Mouse (Mus musculus) layer of hippocampus, adult 18-20 months (tissue): ENCODE results near the gene Slc9a8. TPM values are rescaled to one million over a fixed set of nuclear protein-coding genes. Genes with fewer than 3 reads are reported as not detected.

Source experiments
- DNase-seq, 2 experiments: peaks; one replicate each; pipeline ENCODE4 v3.0.0; 2022; ENCODE audit warnings: low spot score in 2 of 2
- total RNA-seq, 2 experiments: library from RNA; stranded (reverse); gene quantifications; 2 replicates each; pipeline ENCODE4 v1.2.3; 2021

The Slc9a8 gene
- total RNA-seq, 2 experiments from 2014 or later, result 28.9 to 29.9 TPM

DNA sequence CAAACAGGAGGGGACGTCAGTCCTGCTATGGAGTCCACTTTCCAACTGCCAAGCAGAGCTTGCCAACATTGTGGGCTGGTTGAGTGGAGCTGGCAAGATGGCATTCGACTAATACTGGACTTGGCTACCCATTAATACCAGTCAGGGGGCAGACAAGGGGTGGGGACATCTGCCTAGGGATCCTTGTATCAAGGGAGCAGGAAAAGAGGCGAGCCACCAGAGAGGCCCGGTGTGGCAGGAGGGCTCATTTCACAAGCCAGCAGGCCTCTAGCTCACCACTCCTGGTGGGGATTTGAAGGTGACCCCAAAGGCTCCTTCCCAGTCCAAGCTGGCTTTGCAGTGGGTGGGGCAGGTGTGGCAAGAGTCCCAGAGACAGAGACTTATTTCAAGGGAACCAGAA lies 61.2 kb downstream of the Slc9a8 start:
- no peak for DNase-seq

DNA sequence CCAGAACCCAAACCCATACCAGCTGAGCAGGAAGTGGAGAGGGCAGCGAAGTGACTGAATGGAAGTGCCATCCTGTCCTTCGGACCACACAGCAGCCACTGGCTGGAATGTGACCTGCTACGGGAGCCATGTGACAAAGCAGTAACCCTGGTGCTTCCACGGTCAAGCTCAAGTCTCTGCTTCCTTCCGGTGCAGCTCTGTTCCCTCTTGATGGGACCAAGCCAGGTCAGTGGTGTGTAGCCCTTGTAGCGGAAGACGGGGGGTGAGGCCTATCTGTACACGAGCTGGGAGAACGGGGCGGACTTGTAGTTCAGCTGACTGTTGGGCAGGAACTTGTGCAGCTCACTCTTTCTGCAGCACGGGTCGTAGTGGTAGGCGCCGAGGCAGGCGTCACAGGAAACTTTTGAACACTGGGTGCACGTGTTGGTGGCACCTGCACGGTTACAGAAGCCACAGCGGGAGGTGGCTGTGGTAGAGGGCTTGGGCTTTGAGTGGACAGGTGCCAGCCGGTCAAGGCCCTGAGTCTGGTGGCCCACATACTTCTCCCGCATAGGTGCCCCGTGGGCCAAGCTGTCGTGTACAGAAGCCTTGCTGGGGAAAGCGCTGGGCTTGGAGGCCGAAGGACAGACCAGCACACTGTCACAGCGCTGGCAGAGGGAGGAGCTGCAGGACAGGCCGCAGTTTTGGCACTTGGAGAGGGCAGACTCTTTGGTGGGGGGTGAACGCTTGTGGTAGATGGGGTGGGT lies 61.7 kb downstream of the Slc9a8 start:
- no peak for DNase-seq

DNA sequence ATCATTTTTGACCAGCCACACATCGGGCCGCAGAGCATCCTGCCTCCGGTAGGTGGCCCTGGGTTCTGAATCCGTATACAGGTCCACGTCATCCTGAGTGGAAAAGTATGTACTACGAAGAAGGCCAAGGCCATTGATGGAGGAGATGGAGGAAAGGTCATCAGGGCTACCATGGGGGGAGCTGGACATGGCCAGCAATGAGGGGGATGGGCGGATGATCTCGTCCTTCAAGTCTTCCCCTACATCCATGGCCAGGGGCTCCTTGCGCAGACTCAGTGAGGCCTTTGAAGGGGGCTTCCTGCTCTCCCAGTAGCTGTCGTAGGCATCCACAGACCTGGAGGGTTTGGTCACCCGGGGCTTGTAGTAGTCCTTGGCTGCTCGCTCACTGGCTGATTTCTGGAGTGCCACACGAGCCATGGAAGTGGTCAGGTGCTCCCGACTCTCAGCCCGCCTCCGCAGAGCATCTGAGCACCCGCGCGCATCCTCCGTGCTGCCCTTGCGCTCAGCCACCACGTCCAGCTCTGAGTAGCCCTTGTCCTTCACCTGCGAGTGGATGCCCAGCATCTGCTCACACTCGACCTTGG lies 62.4 kb downstream of the Slc9a8 start:
- no peak for DNase-seq

DNA sequence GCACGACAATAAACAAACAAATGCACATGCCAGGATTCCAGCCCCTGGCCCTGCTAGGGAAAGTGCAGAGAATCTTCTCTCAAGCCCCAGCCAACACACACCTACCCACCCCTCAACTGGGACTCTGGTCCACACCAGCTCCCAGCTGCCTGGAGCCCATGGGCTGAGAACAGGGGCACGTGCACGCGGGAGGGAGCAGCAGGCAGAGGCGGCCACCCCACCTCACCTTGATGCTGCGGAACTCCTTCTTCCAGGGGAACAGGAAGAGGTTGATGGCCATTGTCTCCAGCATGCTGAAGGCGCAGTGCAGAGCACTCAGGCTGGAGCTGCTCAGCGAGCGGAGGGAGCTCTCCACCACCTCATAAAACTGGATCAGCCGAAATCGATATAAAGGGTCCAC lies 63.4 kb downstream of the Slc9a8 start:
- DNase-seq, result no peak

DNA sequence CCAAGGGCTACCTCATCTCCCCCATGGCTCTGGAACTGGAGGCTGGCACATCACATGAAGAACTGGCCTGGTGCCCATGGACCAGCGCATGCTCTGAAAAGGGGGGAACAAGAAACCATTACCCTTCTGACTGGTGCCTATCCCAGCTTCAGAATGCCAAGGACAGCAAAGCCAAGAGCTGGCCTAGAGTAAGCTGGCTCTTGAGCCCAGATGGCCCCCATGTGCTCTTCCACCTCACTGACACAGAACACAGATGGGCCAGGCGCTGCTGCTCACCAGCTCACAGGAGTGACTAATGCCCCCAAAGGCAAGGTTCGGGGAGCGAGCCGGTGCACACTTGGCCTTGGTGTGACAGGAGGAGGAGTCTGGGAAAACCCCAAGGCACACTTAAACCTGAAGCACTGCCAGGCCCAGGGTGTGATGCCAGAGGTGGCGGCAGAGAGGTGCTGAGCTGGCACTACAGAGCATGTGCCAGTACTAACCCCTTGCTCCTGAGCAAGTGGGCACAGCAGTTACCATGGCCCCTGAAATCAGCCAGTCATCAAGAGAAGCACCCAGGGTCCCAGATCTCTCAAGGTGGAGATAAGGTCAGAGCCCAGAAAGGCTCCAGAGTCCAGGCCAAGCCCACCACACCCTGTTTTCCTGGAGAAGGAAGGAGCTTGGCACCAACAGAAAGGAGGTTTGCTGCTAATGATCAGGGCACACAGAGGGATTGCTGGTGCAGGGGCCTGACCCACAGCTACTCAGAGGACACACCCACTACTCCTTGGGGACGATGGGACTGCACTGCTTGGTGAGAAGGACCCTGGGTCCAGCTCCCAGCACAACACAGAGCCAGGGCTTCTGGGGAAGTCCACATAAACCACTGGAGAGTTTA lies 64.2 kb downstream of the Slc9a8 start:
- peak; percentile 56 to 65 for DNase-seq

DNA sequence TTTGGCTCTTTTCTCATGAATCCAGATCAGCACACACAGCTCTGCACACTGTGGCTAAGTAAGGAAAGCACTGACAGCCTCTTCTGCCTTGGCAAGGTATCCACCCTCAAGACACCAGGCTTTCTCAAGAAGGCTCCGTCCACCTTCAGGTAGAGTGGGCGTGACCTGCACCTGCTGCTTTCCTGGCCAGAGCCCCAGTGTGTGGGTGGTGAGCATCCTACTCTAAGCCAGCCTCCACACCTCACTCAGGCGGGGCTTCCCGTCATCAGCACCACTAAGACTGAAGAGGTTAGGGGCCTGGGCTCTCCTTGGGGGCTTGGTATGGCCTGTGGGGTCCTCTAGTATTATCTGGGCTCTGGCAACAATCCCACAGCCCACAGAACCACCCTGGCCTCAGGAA lies 65.1 kb downstream of the Slc9a8 start:
- DNase-seq, result no peak

DNA sequence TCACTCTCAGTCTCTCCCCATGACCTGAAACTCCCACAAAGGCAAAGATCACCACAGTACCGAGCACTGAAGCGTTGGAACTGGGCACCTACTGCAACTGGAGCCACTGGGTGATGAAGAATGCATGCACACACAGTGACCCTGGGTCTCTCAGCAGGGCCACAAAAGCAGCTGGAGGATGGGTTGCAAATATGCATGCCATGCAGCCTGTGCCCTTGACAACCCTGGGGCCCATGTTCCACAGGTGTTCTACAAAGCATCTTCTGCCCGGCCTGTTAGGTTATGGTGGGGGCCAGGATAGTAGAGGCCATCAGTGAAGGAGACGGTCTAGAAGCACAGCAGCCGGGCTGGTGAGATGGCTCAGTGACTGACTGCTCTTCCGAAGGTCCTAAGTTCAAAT lies 66.0 kb downstream of the Slc9a8 start:
- DNase-seq, result no peak

DNA sequence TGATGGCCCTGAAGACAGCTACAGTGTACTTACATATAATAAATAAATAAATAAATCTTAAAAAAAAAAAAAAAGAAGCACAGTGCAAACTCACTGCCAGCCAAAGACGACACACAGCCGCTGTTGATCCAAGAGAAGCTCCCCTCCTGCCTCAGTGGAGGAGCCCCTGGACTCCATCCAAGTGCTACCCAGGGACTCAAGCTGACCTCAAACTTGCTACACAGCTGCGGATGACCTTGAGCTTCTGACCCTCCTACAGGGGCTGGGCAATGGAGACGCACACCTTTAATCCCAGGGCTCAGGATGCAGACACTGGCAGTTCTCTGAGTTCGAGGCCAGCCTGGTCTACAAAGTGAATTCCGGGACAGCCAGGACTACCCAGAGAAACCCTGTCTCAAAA lies 66.5 kb downstream of the Slc9a8 start:
- DNase-seq, result no peak

DNA sequence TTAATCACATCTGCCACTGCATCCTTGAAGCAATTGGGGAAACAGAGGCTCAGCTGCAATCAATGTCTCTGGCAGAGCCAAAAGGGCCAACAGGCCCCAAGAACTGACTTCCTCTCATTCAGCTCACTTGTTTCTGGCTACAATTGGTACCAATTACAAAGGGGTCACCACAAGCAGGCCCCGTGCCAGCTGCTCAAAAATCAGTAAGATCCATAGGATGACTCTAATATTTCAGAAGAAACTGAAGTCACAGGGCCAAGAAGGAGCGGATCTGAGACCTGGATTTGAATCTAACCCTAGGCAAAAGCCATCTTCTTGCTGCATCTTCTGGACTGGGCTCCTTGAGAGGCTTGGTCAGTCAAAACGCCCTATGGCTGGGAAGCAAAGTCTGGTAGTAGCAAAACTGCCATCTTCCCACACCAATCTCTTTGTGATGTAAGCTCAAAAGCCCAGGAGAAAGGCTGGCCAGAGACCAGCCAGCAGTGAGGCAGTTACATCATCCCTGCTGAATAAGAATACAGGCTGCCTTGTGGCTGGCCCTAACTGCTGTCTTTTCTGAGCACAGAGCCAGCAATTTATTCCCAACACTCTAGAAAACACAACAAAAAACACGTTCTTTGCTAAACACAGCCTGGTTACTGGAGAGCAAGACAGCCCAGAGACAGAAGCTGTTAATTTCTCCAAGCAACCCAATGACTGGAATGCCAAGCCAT lies 69.5 kb downstream of the Slc9a8 start:
- peak; percentile 62 to 81 for DNase-seq

DNA sequence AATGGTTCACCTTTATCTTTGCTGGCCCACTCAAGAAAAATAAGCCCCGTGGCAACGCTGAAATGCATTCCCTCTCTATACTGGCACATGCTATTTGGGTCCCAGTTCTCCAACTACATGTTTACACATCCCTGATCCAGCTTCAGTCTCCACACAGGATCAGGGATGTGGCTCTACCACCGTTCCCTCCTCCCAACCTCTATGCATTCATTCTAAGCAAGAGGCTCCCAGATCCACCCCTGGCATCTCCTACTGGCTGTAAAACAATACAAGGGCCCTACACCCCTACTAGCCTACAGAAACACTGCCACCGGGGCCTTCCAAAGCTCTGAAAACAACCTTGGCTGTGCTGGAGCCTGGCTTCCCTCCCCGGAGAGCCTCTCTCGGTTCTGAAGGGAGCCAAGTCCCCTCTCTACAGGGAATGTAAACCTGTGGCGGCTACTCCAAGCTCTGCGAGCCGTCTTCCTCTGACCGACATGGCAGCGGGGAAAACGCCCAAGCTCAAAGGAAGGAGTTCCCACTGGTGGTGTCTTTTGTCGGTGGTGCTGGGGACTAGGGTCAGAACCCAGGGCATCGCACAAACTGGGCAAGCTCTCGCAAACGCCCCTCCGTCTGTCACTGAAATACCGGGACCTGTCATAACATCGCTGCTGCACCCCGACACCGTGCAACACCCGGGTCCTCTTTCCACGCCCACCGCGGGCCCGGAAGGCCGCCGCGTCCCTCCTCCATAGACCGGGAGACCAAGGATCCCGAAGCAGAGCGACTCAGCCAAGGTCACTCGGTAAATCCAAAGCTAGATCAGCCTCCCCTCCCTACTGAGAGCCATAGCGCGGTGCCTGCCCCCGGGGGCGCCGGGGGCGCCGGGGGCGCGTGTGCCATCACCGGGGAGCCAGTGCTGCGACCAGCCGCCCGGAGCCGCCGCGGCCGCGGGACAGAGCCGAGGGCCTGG lies 70.5 kb downstream of the Slc9a8 start, which contains the start of gene Rnf114:
Gene Rnf114 (plus strand): TSS at position 889 of the 952 bp plus-strand sequence.
- peak in 1 of 2 experiments; percentile 38 for DNase-seq

DNA sequence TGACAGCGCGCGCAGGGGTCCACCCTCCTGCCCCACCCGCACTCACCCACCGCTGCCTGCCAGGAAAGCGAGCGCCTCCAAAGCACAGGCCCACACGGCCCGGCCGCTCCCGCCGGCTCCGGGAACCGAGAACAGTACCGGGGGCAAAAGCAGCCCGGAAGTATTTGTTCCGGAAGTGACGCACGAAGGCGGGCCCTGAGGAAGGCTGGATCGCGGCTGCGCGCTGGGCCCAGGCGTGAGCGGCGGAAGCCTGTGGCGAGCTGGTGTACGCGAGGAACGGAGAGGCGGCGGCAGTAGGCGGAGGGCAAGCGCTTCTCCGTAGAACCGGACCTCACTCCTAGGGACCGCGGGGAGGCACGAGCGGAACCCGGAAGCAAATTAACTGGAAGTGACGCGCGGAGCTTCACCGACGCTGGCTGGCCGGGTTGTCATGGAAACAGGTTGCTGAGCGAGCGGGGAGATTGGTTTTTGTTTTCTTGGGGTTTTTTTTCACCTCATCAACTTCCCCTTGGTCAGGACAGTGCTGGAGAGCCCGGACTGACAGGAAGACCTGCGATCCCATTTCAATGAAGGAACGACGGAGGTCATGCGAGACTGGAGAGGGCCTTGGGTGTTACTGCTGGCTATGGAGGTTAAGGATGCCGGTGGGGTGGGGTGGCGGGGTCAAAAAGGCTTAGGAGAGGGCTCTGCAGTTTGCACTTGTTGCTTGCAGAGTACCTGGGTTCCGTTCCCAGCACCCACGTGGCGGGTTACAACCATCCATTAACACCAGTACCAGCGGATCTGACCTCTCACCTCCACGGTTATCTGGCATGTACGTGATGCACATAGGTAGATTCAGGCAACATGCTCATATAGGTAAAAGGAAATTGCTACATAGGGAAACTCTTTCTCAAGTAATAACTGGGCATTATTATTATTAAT lies 71.5 kb downstream of the Slc9a8 start, which contains the start of gene Spata2:
Gene Spata2 (minus strand): TSS at position 175 of the 924 bp plus-strand sequence.
- DNase-seq, result peak; percentile 88 to 94

DNA sequence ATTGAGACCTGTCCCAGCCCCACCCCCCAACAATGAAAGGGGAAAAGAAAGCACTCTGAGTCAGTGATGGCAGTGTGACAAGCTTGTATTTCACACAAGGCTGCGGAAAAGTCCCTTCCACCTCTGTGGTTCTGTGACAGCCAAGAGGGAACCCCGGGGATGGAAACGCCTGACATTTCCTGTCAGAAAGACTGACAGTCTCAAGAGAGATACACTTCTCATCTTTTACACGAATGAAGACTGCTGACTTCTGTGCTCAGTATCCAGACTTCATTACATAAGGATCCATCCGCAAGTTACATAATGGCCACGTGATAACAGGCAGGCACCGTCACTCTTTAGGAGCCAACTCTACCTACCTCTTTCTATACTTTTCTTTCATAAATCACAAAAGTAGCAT lies 74.9 kb downstream of the Slc9a8 start:
- peak in 1 of 2 experiments; percentile 73 for DNase-seq

DNA sequence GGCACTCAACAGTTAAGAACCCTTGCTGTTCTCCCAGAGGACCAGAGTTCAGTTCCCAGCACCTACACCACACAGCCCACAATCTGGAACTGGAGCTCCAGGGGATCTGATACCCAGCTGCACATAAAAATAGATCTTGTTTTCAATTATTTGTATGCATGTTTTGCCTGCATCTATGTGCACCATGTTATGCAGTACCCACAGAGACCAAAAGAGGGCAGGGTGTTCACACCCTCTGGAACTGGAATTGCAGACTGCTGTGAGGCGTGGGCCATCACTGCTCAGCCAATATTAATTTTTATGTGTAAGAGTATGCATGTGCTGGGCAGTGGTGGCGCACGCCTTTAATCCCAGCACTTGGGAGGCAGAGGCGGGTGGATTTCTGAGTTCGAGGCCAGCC lies 75.8 kb downstream of the Slc9a8 start:
- DNase-seq, result no peak

DNA sequence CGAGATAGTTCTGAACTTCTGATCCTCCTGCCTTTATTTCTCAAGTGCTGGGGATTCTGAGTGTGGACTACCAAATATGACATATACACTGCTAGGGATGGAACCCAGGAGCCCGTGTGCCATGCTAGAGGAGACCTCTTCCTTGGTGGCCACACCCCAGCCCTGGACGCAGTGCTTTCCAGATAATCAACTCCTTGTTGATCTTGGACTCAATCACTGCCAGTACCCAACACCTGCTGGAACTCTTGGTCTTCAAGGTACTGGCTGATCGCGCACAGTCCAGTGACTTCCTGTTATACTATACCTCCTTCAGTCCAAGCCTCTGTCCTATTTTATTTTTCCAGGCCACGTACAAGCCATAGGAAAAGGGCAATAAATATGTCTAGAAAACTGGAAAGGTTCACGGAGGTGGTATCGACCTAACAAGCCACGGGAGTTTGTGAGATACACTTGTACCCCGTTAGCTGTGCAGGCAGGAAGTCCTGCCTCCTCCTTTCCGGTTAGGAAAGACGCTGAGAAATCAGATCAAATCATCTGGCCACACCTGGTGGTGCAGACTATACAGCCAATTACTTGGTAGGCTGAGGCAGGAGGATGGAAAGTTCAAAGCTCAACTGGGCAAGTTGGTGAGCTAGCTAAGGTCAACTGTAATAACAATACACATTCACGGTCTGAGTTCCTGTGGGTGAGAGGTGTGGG lies 81.2 kb downstream of the Slc9a8 start:
- DNase-seq, result no peak

DNA sequence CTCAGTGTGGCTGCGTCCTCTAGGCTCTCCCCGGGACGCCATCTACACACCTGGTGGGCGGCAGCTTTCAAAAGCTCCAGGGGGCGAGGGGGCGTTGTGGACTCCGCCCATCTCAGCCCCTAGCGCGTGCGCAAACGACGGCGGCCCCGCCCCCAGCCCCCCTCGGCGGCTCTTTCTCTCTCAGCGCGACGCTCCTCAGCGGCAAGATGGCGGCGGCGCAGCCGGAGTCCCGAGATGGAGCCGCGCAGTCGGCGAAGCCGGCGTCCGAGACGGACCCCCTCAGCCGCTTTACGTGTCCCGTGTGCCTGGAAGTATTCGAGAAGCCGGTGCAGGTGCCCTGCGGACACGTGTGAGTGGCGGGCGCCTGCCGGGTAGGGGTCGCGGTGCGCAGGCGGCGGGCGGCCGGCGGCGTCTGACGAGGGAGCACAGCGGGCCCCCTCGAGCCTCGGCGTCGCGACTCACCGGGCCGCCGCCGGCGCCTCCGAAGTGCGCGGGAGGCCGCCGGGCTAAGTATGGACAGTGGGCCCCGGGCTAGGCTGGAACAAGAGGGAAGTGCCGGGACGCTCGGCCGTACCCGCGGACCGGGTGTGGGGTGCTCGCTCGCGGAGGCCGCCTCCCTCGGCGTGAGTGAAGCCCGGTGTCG lies 81.9 kb downstream of the Slc9a8 start:
- DNase-seq, result peak; percentile 86 to 92

DNA sequence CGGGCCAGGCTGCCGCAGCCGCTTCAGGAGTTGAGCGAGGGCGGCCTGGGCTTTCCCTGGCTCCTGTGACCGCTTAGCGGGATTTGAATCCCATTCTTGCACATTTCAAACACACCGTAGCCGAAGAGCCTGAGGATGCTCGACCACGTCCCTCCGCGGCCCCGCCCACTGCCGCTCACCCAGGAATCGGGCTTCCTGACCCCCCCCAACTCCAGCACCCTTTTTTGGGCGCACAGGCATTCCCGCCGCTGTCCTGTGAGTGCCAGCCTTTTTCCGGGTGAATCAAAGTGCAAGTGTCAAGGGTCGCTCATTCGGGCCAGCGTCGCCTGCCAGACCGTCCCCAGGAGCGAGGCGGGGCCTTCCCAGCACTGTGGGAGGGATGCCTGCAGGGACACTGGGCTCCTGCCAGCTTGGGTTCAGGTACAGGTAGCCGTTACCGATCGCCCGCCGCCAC lies 82.4 kb downstream of the Slc9a8 start:
- DNase-seq, result no peak

DNA sequence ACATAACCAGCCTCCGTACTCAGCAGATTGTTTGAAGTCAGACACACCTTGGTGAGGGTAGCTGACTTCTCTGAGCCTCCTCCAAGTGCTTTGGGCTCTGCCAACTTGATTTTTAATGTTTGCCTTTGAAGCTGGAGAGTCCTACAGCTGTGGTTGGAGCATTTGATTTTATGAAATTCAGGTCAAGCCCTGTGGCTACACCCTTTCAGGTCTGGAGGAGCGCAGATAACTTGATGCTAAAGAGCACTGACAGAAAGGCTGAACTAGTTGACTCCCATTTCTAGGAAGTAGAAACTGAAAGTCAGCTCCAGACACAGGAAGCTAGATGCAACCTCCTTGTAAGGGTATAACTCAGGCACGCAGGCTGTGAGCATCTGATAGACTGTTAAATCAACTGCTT lies 83.6 kb downstream of the Slc9a8 start:
- DNase-seq, result no peak
